Mouse (Mus musculus): ENCODE data around the gene Stkld1. TPM values are rescaled to one million over a fixed set of nuclear protein-coding genes. Genes with fewer than 3 reads are reported as not detected.

Stkld1 gene
- polyA plus RNA-seq, 1 experiment from 2014 or later: 0.52 TPM

DNA sequence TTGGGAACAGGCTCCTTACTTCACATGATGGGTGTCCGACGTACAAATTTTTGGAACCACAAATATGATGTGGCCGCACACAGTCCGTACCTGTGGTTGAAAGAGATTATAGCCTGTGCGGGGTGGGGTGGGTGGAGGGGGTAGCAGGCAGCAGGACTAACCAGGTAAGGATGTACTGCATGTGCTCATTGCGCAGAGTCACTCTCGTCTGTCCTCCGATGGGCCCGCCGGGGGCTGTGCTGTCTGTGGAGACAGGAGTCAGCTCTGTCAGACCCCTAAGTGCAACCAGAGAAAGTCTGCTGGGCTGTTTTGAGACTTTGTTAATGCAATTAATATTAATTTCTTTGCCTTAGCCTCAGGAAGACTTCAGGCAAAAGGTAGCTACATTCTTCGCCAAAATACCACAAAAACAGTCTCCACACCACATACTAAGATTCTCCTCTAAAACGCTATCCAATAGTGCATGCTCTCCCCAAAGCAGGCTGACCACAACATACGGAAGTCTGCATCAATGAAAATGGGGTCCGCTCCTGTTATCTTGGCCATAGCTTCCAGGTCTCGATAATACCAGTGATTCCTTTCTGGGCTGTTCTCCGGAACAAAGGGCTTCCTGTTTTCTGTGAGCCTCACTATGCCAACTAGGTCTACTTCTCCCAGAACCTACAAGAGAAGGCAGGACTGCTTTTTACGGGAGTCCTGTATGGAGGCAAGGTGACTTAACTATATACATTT is 20.3 kb upstream of the Stkld1 start:
- H3K27ac ChIP-seq (ENCODE audit: low read depth, low read length): no peak overlapping the region
- no peak overlapping the region for H3K9ac ChIP-seq (ENCODE audit: low read length)
- 84% methylated on average over 17 of the region's 17 CpGs for WGBS
- H3K9me3 ChIP-seq (replicated peaks; ENCODE audit: control insufficient read depth, low read length): no peaks in the 10 kb centered on the region
- no peak for ATAC-seq
- H3K27me3 ChIP-seq (replicated peaks; ENCODE audit: control insufficient read depth, insufficient read depth, low read length): no peaks in the 10 kb centered on the region
- H3K4me2 ChIP-seq (ENCODE audit: low read length): no peak overlapping the region
- no peak for DNase-seq (ENCODE audit: low spot score)
- peaks cover 36% of the 10 kb centered on the region for H3K4me1 ChIP-seq (ENCODE audit: control insufficient read depth, insufficient read depth, low read length)
- peaks cover 48% of the 10 kb centered on the region for H3K36me3 ChIP-seq (ENCODE audit: control insufficient read depth, insufficient read depth, low read length)
- H3K4me3 ChIP-seq (ENCODE audit: low read depth, low read length): no peak overlapping the region

DNA sequence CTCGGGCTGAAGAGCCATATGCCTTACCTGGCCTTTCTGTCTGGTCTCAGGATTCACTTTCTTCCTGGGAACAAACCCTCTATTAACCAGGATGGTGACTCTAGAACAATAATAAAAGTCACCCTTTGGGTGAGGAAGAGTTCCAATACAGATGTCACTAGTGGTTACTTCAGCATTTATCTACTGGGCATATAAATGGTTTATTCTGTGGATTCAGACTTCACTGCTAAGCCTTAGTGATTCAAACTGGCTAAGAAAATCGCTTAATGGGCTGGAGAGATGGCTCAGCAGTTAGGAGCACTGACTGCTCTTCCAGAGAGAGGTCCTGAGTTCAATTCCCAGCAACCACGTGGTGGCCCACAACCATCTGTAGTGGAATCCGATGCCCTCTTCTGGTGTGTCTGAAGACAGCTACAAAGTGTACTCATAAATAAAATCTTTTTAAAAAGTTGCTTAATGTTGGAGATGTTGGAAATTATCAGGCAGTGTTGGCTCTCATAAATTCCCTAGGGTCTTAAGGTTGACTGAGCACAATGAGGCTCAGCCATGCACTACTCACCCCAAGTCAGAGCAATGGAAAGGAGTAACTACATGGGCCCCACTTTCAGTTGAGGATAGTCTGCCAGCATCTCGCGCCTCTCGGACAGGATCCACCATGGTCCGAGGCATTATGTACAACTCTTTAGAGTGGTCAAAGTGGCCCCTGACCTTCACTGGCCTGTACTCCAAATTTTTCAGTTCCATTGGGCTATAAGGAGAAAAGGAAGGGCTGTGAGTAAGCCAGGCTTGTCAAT is 19.5 kb upstream of the Stkld1 start:
- Histone ChIP-seq H3K4me3 (ENCODE audit: low read depth, low read length) (no peak overlapping the region), H3K36me3 (ENCODE audit: control insufficient read depth, insufficient read depth, low read length) (peaks cover 56% of the 10 kb centered on the region), H3K27ac (ENCODE audit: low read depth, low read length) (no peak overlapping the region), H3K9ac (ENCODE audit: low read length) (no peak overlapping the region), H3K4me2 (ENCODE audit: low read length) (no peak overlapping the region), H3K4me1 (ENCODE audit: control insufficient read depth, insufficient read depth, low read length) (peaks cover 28% of the 10 kb centered on the region), H3K9me3 (replicated peaks; ENCODE audit: control insufficient read depth, low read length) (no peaks in the 10 kb centered on the region), H3K27me3 (replicated peaks; ENCODE audit: control insufficient read depth, insufficient read depth, low read length) (no peaks in the 10 kb centered on the region)
- ATAC-seq: no peak
- WGBS: 64% methylated on average over 8 of the region's 8 CpGs
- no peak for DNase-seq (ENCODE audit: low spot score)

DNA sequence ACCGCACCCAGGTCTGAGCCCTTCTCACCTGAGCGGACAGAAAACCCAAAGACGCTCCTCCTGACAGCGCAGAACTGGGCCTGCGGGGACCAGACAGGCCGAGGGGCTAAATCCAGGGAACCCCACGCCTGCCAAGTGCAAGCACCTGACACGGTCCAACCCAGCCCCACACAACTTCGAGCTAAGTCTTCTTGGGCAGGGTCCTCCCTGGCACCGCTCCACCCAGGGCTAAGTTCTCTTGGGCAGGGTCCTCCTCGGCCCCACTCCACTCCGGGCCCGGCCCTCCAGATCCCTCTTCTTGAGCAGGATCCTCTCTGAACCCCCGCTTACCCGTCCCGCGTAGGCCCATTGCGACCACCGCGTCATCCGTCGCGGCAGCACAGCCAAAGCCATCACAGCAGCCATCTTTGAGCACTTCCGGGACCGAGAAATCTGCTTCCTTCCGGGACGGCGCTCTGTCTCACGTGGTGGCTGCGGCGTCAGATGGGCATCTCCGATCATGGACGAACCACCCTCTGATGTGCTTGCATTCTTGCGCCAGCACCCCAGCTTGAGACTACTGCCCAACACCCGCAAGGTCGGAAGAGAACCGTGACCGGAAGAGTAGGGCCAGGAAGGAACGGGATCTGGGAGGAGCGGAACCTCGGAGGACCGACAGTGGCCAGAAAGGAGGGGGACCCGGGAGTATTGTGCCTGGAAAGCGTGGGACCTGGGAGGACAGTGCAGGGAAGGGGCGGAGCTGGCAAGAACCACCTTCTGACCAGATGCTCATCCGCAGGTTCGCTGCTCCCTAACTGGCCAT is 17.7 kb upstream of the Stkld1 start, which contains the start of the genes Surf2 and Surf1:
Gene Surf2, plus strand, starts transcription at position 441 of the 802 bp plus-strand sequence.
Gene Surf1, minus strand, starts transcription at position 604 of the 802 bp plus-strand sequence.
- peak within 1 kb of the TSS; percentile 83 for H3K9ac ChIP-seq (ENCODE audit: low read length)

GRCm38 (mm10) chr2:26916738-26917137 is 17.1 kb upstream of the Stkld1 start:
- DNase-seq (ENCODE audit: low spot score): no peak
- Histone ChIP-seq H3K4me2 (ENCODE audit: low read length) (peak overlapping the region; percentile 99), H3K27me3 (replicated peaks; ENCODE audit: control insufficient read depth, insufficient read depth, low read length) (no peaks in the 10 kb centered on the region), H3K4me3 (ENCODE audit: low read depth, low read length) (peak overlapping the region; percentile 67), H3K27ac (ENCODE audit: low read depth, low read length) (no peak overlapping the region), H3K9me3 (replicated peaks; ENCODE audit: control insufficient read depth, low read length) (no peaks in the 10 kb centered on the region), H3K9ac (ENCODE audit: low read length) (peak overlapping the region; percentile 83), H3K36me3 (ENCODE audit: control insufficient read depth, insufficient read depth, low read length) (peaks cover 75% of the 10 kb centered on the region), H3K4me1 (ENCODE audit: control insufficient read depth, insufficient read depth, low read length) (peaks cover 25% of the 10 kb centered on the region)
- ATAC-seq: no peak
- WGBS: 4% methylated on average over 13 of the region's 13 CpGs

More for the DNA sequence above, 17.7 kb upstream of the Stkld1 start, which contains the start of the genes Surf2 and Surf1:
- peak within 1 kb of the TSS; percentile 67 for H3K4me3 ChIP-seq (ENCODE audit: low read depth, low read length)
- WGBS: 3% methylated on average over 47 of the region's 47 CpGs
- peaks cover 28% of the 10 kb centered on the region for H3K4me1 ChIP-seq (ENCODE audit: control insufficient read depth, insufficient read depth, low read length)
- DNase-seq (ENCODE audit: low spot score) (peak; percentile 88), ATAC-seq (peak; percentile 83)
- peak within 1 kb of the TSS; percentile 99 for H3K4me2 ChIP-seq (ENCODE audit: low read length)
- H3K9me3 ChIP-seq (replicated peaks; ENCODE audit: control insufficient read depth, low read length): no peaks in the 10 kb centered on the region
- no peaks in the 10 kb centered on the region for H3K27me3 ChIP-seq (replicated peaks; ENCODE audit: control insufficient read depth, insufficient read depth, low read length)
- peak within 1 kb of the TSS; percentile 67; the same call in 1 of the 2 replicates for H3K27ac ChIP-seq (ENCODE audit: low read depth, low read length)
- H3K36me3 ChIP-seq (ENCODE audit: control insufficient read depth, insufficient read depth, low read length): peaks cover 74% of the 10 kb centered on the region

DNA sequence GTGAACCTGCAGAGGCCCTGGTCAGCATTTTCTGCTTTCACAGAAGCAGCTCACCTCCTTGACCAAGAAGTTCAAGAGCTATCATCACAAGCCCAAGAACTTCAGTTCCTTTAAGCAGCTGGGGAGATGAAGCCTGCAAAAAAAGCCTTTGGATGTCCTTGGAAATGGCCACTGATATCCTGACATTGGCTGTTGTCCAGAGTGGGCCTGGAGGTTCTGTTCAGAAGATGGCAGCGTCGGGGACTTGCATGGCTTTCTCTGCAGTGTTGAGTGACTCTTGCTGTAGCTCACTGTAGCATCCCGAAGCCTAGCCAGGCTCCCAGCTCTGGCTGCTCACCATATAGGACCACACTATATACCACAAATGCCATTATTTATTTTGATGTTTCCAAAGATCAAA is 14.2 kb upstream of the Stkld1 start:
- Histone ChIP-seq H3K27ac (ENCODE audit: low read depth, low read length) (no peak overlapping the region), H3K4me3 (ENCODE audit: low read depth, low read length) (no peak overlapping the region), H3K9me3 (replicated peaks; ENCODE audit: control insufficient read depth, low read length) (no peaks in the 10 kb centered on the region), H3K4me1 (ENCODE audit: control insufficient read depth, insufficient read depth, low read length) (peaks cover 21% of the 10 kb centered on the region), H3K9ac (ENCODE audit: low read length) (no peak overlapping the region), H3K27me3 (replicated peaks; ENCODE audit: control insufficient read depth, insufficient read depth, low read length) (no peaks in the 10 kb centered on the region), H3K4me2 (ENCODE audit: low read length) (no peak overlapping the region), H3K36me3 (ENCODE audit: control insufficient read depth, insufficient read depth, low read length) (peaks cover 74% of the 10 kb centered on the region)
- 86% methylated on average over 3 of the region's 3 CpGs for WGBS
- ATAC-seq: no peak
- DNase-seq (ENCODE audit: low spot score): no peak

- Histone ChIP-seq H3K27me3 (replicated peaks; ENCODE audit: control insufficient read depth, insufficient read depth, low read length) (no peaks in the 10 kb centered on the region), H3K4me2 (ENCODE audit: low read length) (no peak overlapping the region), H3K4me3 (ENCODE audit: low read depth, low read length) (no peak overlapping the region), H3K9me3 (replicated peaks; ENCODE audit: control insufficient read depth, low read length) (no peaks in the 10 kb centered on the region), H3K27ac (ENCODE audit: low read depth, low read length) (no peak overlapping the region), H3K4me1 (ENCODE audit: control insufficient read depth, insufficient read depth, low read length) (peaks cover 19% of the 10 kb centered on the region), H3K9ac (ENCODE audit: low read length) (no peak overlapping the region), H3K36me3 (ENCODE audit: control insufficient read depth, insufficient read depth, low read length) (peaks cover 78% of the 10 kb centered on the region)
- ATAC-seq (no peak), DNase-seq (ENCODE audit: low spot score) (no peak)
- 86% methylated on average over 6 of the region's 6 CpGs for WGBS
Measured at GRCm38 (mm10) chr2:26920190-26920855, 13.5 kb upstream of the Stkld1 start.

DNA sequence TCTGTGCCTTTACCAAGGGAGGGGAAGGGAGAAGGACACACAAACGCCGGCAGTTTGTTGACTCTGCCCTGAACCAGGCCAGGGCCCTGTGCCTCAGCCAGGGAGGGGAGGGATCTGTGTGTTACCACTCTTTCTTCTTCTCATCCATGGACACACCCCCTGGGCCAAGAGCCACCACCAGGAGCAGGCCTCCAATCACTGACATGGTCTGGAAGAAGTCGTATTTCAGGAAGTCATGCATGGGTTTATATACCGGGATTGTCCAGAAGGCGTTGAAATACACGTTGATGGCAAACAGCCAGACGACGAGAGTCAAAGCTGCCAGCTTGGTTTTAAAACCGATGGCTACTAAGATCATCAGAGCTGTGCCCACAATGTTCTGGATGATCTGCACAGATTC is 12.1 kb upstream of the Stkld1 start:
- DNase-seq (ENCODE audit: low spot score): no peak
- 84% methylated on average over 9 of the region's 9 CpGs for WGBS
- Histone ChIP-seq H3K4me1 (ENCODE audit: control insufficient read depth, insufficient read depth, low read length) (peaks cover 12% of the 10 kb centered on the region), H3K4me3 (ENCODE audit: low read depth, low read length) (no peak overlapping the region), H3K4me2 (ENCODE audit: low read length) (no peak overlapping the region), H3K9me3 (replicated peaks; ENCODE audit: control insufficient read depth, low read length) (no peaks in the 10 kb centered on the region), H3K36me3 (ENCODE audit: control insufficient read depth, insufficient read depth, low read length) (peaks cover 92% of the 10 kb centered on the region), H3K27ac (ENCODE audit: low read depth, low read length) (no peak overlapping the region), H3K9ac (ENCODE audit: low read length) (no peak overlapping the region), H3K27me3 (replicated peaks; ENCODE audit: control insufficient read depth, insufficient read depth, low read length) (no peaks in the 10 kb centered on the region)
- no peak for ATAC-seq

DNA sequence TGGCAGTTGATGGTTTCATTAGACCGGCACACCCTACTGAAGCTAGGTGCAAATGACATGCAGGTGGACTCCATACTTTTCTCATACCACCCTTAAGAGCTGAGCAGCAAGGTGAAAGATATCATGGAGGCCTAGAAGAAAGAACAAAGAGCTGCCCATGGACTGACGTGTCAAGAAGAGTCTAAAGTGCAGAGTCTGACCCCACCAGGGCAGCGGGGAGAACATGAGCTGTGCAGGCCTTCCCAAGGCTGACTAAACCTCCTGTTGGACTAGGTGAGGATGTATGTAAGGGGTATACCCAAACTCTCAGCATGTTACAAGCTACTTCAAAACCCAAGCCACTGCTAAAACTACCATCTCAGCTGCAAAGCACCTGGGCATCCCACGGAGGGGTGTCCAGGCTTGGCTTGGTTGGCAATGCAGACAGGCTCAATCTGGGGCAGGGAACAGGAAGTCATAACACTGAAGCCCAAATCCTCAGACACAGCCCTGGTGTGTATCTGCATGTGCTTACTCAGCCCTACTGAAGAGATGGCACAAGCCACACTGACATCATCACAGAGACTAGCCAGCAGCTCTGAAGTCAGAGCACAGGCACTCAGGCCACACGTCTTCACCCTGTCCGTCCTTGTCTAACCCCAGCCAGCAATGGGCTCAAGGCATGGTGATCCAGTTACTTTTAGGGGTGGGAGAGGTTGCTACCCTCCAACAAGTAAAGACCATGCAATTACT is 5.9 kb upstream of the Stkld1 start:
- H3K36me3 ChIP-seq (ENCODE audit: control insufficient read depth, insufficient read depth, low read length): peaks cover 69% of the 10 kb centered on the region
- no peak overlapping the region for H3K4me2 ChIP-seq (ENCODE audit: low read length)
- DNase-seq (ENCODE audit: low spot score) (no peak), ATAC-seq (no peak)
- no peaks in the 10 kb centered on the region for H3K27me3 ChIP-seq (replicated peaks; ENCODE audit: control insufficient read depth, insufficient read depth, low read length)
- H3K27ac ChIP-seq (ENCODE audit: low read depth, low read length): no peak overlapping the region
- no peaks in the 10 kb centered on the region for H3K9me3 ChIP-seq (replicated peaks; ENCODE audit: control insufficient read depth, low read length)
- H3K9ac ChIP-seq (ENCODE audit: low read length): no peak overlapping the region
- peaks cover 11% of the 10 kb centered on the region for H3K4me1 ChIP-seq (ENCODE audit: control insufficient read depth, insufficient read depth, low read length)
- 90% methylated on average over 6 of the region's 6 CpGs for WGBS
- no peak overlapping the region for H3K4me3 ChIP-seq (ENCODE audit: low read depth, low read length)
